Mouse (Mus musculus) adipocyte (in vitro differentiated cells): ENCODE measurements at regions not wholly inside any gene's neighbourhood (a gene's known extent, or its start where the extent isn't known, plus 50 kb on each side); places are given as distances from the start of the nearest gene placed in this dataset.

Experiments used
- DNase-seq: peaks from one replicate; pipeline ENCODE4 v3.0.0-alpha.2; 2016; ENCODE audit warnings: low spot score

DNA sequence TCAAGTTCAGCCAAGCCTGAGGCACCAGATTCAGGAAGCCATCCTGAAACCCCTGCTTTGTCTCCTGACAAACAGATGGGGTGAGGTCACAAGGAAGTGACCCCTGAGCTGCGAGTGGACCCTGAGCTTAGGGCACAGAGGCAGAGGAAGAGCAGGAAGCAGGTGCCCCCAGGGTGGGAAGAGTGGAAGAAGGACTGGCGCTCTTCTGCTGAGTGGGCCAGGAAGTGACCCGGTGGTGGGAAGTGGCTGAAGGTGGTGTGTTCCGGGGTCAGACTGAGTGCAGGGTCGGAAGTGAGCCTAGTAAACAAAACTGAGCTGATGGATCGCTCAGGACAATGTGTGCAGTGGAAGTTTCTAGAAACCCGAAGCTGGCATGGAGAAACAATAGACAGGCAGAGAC is 57.2 kb upstream of the Unc5b start:
- DNase-seq: no peak

DNA sequence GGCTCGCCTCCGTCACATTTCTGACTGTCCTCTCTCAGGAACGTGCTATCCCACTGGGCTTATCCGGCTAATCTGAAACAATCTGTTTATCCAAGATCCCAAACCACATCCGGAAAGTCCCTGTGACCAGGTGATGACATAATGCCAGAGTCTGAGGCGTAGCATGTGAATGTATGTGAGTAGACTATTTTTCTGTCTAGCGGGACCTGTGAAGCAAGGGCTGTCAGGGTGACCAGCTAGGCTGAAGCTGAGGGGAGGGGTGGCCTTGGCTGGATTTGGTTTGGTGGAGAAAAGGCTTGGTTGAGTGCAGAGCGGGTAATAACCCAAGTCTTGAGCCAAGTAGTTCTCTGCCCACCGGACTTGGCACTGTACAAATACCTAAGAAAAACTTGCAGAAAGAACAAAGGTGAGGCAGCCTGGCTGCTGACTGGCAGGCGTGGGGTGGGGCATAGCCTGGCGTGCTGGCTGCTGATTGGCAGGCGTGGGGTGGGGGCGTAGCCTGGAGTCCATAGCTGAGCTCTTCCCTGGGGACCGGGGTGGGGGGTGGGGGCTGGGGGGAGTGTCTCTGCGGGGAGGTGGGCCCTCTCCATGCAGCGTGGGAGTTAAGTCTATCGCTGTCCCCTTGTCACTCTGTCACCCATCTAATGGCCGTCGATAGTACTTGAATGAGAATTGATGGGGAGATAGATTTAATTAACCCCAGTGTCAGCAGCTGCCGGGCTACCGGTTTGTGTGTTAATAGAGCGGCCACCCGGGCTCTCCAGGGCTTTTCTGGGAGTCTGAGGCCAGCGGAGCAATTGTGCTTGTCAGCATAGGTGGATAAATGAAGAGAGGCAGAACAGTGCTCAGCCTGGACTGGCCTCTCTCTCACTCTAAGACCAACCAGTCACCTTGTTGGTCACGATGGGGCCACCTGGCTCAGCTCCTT is 54.2 kb upstream of the Unc5b start:
- no peak for DNase-seq

DNA sequence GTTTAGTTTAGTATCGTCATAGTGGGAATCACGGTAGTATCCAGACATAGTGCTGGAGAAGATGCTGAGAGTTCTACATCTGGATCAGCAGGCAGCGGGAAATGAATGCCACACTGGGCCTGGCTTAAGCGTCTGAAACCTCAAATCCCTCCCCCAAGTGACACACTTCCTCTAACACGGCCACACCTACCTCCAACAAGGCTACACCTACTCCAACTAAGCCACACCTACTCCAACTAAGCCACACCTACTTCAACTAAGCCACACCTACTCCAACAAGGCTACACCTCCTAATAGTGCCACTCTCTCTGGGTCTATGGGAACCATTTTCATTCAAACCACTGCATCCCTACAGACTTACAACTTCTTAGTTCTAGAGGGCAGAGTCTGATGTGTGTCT is 53.4 kb upstream of the Unc5b start:
- DNase-seq: no peak
